Mouse (Mus musculus): ENCODE results near the gene 9930022D16Rik. TPM values are rescaled to one million over a fixed set of nuclear protein-coding genes. Genes with fewer than 3 reads are reported as not detected.

Gene 9930022D16Rik
- under 1 TPM; 0.58 to 0.94 TPM for total RNA-seq (2023)

DNA sequence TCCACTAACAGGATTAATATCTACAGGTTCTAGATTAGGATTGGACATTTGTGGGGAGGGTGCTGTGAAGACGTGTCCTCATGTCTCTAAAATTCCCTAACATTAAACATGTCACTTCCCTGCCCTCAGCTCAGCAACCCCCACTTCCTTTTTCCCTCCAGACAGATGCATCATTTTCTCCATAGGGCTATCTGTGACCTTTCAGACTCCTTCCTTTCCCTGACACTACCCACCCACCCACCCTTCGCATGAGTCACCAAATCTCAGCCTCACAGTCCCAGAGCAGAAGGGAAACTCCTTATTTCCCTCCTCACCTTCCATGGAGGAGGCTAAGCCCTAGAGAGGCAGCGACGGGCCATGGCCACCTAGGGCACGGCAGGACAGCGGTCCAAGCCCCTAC, at the start of gene 9930022D16Rik:
9930022D16Rik (plus strand) TSS at position 301 of the 400 bp plus-strand sequence.

DNA sequence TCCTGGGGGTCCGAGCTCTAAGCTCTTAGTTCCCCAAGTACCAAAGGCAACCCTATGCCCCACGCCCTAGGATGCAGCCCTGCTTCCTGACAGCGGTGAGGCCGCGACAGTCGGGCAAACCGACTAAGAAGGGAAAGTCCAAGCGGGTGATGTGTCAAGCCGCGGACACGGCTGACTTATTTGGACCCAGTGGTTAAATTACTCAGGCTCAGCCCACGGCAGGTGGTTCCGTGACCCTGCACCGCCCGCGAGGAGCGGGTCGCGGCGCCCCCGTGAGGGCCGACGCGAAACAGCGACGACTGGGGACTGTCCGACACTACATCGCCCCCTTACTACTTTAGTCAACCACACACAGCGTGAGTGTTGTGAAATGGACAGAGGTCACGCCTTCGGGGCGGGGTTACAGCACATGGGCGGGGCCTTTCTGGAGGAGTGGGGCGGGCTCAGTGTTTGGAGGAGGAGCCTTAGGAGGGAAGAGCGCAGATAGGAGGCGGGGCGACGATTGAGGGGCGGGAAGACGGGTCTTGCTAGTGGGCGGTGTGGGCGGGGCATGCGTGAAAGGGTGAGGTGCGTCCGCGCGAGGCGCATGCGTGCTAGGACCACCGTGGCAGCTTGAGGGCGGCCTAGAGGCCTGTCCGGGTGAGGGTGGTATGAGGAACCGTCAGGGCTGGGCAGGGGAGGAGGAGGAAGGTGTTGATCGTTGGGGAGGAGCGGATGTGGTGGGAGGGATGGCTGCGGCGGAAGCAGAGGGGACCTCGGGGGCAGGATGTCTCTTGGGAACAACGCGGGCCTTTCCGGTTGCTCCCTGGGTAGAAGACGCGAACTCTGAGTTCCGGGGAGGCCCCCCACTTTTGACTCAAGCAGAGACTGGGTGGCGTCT, 11.9 kb downstream of the 9930022D16Rik start, which contains the start of gene Amz2:
Amz2 (plus strand) TSS at position 555 of the 880 bp plus-strand sequence.

Other genes with a start within 250 kb of the 9930022D16Rik start
- gene Rgs9, start 115.8 kb upstream of the 9930022D16Rik start, total RNA-seq (2023): not detected
- gene Gna13, start 51.1 kb upstream of the 9930022D16Rik start, total RNA-seq (2023): 100 to 1,000 TPM; 112 to 132 TPM
- gene Amz2, start 12.0 kb downstream of the 9930022D16Rik start, total RNA-seq (2023): 10 to 100 TPM; 24.7 to 31.2 TPM
- 10 to 100 TPM; 12.1 to 12.2 TPM for gene Arsg, start 59.5 kb downstream of the 9930022D16Rik start, total RNA-seq (2023)
- gene Slc16a6, start 59.7 kb downstream of the 9930022D16Rik start, total RNA-seq (2023): 10 to 100 TPM; 21.7 to 32.9 TPM
- 1 to 10 TPM; 8.2 to 9.7 TPM for gene Wipi1, start 198.1 kb downstream of the 9930022D16Rik start, total RNA-seq (2023)
- gene Prkar1a, start 235.5 kb downstream of the 9930022D16Rik start, total RNA-seq (2023): 100 to 1,000 TPM; 143 to 159 TPM